Mouse (Mus musculus) heart, adult 2 months (tissue): ENCODE results near the gene Zfhx3. TPM values are rescaled to one million over a fixed set of nuclear protein-coding genes. Genes with fewer than 3 reads are reported as not detected.

Source experiments
- DNase-seq, 2 experiments: peaks; one replicate each; pipeline ENCODE4 v3.0.0; 2021
- H3K27ac ChIP-seq: fragments of 200-600 bp; 2 replicates; pipeline ENCODE4 v1.8.1; 2022
- H3K27me3 ChIP-seq: fragments of 200-500 bp; 2 replicates; pipeline ENCODE4 v1.6.1; 2012; ENCODE audit warnings: mild to moderate bottlenecking, low read length, inconsistent platforms, mixed read lengths; ENCODE audit not compliant: control insufficient read depth, insufficient read depth
- H3K36me3 ChIP-seq: fragments of 200-500 bp; 2 replicates; pipeline ENCODE4 v1.6.1; 2012; ENCODE audit warnings: low read length, inconsistent platforms; ENCODE audit not compliant: control insufficient read depth, insufficient read depth
- H3K4me1 ChIP-seq: fragments of 200-500 bp; 2 replicates; pipeline ENCODE4 v1.6.1; 2011; ENCODE audit warnings: low read length; ENCODE audit not compliant: control insufficient read depth, insufficient read depth
- H3K4me3 ChIP-seq: fragments of 200-600 bp; 2 replicates; pipeline ENCODE4 v1.8.1; 2022
- H3K79me2 ChIP-seq: fragments of 200-500 bp; replicated peaks from 2 replicates; pipeline ENCODE4 v1.6.1; 2012; ENCODE audit warnings: mild to moderate bottlenecking, inconsistent platforms, low read length, moderate library complexity, mixed read lengths; ENCODE audit not compliant: control insufficient read depth, insufficient read depth
- H3K9ac ChIP-seq: fragments of 200-500 bp; 2 replicates; pipeline ENCODE4 v1.6.1; 2012; ENCODE audit warnings: low read depth, mild to moderate bottlenecking, control low read depth, inconsistent platforms, low read length, mixed read lengths
- CTCF ChIP-seq: fragments of 200-600 bp; IDR thresholded peaks from 2 replicates; pipeline ENCODE4 v1.8.1; 2022; ENCODE audit warnings: antibody characterized with exemption, mild to moderate bottlenecking, moderate library complexity
- EP300 ChIP-seq: fragments of 200-500 bp; IDR thresholded peaks from 2 replicates; pipeline ENCODE4 v1.6.1; 2011; ENCODE audit warnings: low read depth, low read length, control low read depth; ENCODE audit not compliant: insufficient read depth
- POLR2A ChIP-seq: fragments of 200-500 bp; IDR thresholded peaks from 2 replicates; pipeline ENCODE4 v1.6.1; 2011; ENCODE audit warnings: mild to moderate bottlenecking, low read depth, low read length, control low read depth; ENCODE audit not compliant: insufficient read depth
- WGBS: fragments of 180-500 bp; shearing (Covaris S2); methylation state at CpG from one replicate; pipeline ENCODE4 v1.1.7; 2018; 5-methylcytosine and 5-hydroxymethylcytosine counted together
- intact Hi-C: fragments of 180-260 bp; cut with DNase I; formaldehyde crosslinking; loops from one replicate; pipeline ENCODE4 v1.15.1; 2025
- polyA plus RNA-seq: library from polyadenylated mRNA; depleted of rRNA; stranded (reverse); fragments of >200 nt; gene quantifications from 2 replicates; pipeline ENCODE4 v1.2.3, GENCODE M21; 2012
- total RNA-seq, 2 experiments: library from RNA; stranded (reverse); gene quantifications; 2 replicates each; pipeline ENCODE4 v1.2.3; 2021

Gene Zfhx3
- total and polyA plus RNA-seq, 3 experiments, result 1.8 to 8.3 (median 6.9) TPM

DNA sequence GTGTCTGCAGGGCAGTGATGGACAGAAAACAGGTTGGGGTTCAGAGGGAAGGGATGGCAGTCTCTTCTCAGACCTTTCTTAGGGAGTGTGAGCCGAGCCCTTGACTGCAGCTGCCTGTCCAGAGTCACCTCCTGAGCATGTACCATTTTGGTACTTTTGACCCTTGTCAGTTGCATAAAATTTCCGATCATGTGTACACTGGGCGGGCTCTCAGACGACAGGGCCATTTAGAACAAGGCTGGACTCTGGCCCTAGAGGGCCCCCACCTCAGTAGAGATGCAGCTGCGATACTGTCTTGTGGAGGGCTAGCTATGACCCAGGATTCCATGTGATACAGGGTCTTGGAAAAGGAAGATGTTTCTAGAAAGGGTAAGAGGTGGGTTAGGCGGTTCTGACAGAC is 856.8 kb downstream of the Zfhx3 start:
- WGBS, result 95% methylated on average over 6 of the region's 6 CpGs
- H3K4me1 ChIP-seq, result peaks cover 2% of the 10 kb centered on the region

DNA sequence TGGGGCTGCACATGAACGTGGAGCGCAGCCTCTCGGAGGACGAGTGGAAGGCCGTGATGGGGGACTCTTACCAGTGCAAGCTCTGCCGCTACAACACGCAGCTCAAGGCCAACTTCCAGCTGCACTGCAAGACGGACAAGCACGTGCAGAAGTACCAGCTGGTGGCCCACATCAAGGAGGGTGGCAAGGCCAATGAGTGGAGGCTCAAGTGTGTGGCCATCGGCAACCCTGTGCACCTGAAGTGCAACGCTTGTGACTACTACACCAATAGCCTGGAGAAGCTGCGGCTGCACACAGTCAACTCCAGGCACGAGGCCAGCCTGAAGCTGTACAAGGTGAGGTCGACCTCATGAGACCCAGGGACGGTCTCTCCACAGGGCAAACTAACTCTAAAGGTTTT is 857.9 kb downstream of the Zfhx3 start:
- Histone ChIP-seq H3K27ac (no peak overlapping the region), H3K27me3 (no peaks in the 10 kb centered on the region), H3K79me2 (0 out of 2 replicates have a peak, but pooled peaks cover 1% of the 10 kb centered on the region), H3K36me3 (no peaks in the 10 kb centered on the region), H3K4me3 (no peak overlapping the region), H3K9ac (no peak overlapping the region), H3K4me1 (peaks cover 2% of the 10 kb centered on the region)
- 89% methylated on average over 15 of the region's 15 CpGs for WGBS
- no peak for DNase-seq
- no peak for TF ChIP-seq CTCF
- TF ChIP-seq EP300, result no peak
- no peak for TF ChIP-seq POLR2A
- intact Hi-C loops, result no loop called here

More for the DNA sequence above, 856.8 kb downstream of the Zfhx3 start:
- intact Hi-C loops, result loop anchor here (5.0 to 10.0 kb wide), 2 partner anchors 113 to 386 kb away; no protein-coding TSS in a partner anchor
- Histone ChIP-seq H3K27ac (no peak overlapping the region), H3K4me3 (no peak overlapping the region), H3K9ac (no peak overlapping the region), H3K27me3 (no peaks in the 10 kb centered on the region), H3K36me3 (no peaks in the 10 kb centered on the region), H3K79me2 (0 out of 2 replicates have a peak, but pooled peaks cover 1% of the 10 kb centered on the region)
- TF ChIP-seq CTCF, result no peak
- TF ChIP-seq EP300, result no peak
- TF ChIP-seq POLR2A, result no peak
- no peak for DNase-seq

DNA sequence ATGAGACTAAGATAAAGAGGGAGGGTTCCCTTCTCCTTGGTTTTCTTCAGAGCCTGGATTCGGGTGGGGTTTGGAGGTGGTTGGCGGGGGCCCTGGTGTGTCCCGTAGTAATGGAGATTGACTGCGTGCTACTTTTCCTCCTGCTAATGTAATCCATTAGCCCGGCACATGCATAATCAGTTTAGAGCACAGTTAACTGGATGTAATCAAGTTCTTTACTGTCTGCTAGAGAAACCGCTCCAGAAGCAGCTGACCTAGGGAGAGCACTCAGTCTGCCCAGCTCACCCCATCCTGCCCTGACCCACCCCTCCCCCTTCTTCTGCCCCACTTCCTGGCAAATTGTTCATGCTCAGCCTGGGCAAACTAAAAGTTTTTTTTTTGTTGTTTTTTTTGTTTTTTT is 860.6 kb downstream of the Zfhx3 start:
- H3K4me3 ChIP-seq, result no peak overlapping the region
- H3K9ac ChIP-seq, result no peak overlapping the region
- intact Hi-C loops, result no loop called here
- DNase-seq, result no peak
- TF ChIP-seq EP300 (no peak), POLR2A (no peak), CTCF (no peak)
- WGBS, result 88% methylated on average over 6 of the region's 6 CpGs
- H3K4me1 ChIP-seq, result no peaks in the 10 kb centered on the region; the same call in 1 of the 2 replicates
- H3K27ac ChIP-seq, result no peak overlapping the region
- H3K79me2 ChIP-seq, result 0 out of 2 replicates have a peak, but pooled peaks cover 1% of the 10 kb centered on the region
- no peaks in the 10 kb centered on the region for H3K27me3 ChIP-seq
- no peaks in the 10 kb centered on the region for H3K36me3 ChIP-seq

DNA sequence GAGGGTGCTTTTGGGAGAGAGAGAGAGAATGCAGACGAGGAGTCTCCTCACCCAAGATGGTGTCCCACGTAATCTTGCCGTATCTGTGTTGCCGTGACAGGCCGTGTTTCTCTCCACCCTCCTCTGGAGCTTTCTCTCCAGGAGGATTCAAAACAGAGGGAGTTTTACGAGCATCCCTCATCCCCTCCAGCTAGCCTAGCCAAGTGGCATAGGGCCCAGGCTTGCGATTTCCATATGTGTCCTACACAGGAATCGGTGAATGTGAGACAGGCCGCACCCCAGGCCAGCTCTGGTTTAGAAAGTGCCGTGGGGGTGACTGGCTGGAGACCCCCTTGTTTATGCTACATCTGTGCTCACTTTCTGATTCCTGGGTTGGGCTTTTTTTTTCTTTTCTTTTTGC is 869.2 kb downstream of the Zfhx3 start:
- no peaks in the 10 kb centered on the region for H3K79me2 ChIP-seq
- 74% methylated on average over 10 of the region's 10 CpGs for WGBS
- TF ChIP-seq EP300 (no peak), CTCF (no peak)
- no peak overlapping the region for H3K27ac ChIP-seq
- H3K36me3 ChIP-seq, result no peaks in the 10 kb centered on the region
- intact Hi-C loops, result no loop called here
- H3K4me1 ChIP-seq, result no peaks in the 10 kb centered on the region
- H3K27me3 ChIP-seq, result no peaks in the 10 kb centered on the region
- H3K4me3 ChIP-seq, result no peak overlapping the region
- no peak for DNase-seq
- no peak overlapping the region for H3K9ac ChIP-seq

DNA sequence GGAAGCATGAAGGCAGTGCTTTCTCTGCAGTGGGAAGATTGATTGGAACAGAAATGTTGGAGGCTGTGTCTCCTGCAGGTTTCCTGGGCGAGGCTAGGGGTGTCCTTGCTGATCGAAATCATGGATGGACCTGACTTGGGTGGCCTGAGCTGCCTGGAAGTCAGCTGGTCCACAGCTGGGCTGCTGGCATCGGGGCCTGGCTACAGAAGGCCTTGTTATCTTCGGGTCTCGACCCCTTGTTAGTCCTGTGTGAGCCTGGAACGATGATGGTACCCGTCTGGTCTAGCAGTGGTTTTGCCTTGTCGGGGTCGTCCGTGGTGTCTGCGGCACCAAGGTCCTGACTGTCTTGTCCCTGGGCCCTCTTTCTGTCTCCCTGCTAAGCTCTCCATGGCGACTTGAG is 870.9 kb downstream of the Zfhx3 start:
- H3K4me1 ChIP-seq, result no peaks in the 10 kb centered on the region
- DNase-seq, result no peak
- intact Hi-C loops, result no loop called here
- no peak for TF ChIP-seq POLR2A
- no peak for TF ChIP-seq CTCF
- no peak for TF ChIP-seq EP300
- no peaks in the 10 kb centered on the region for H3K79me2 ChIP-seq
- H3K36me3 ChIP-seq, result no peaks in the 10 kb centered on the region
- no peak overlapping the region for H3K27ac ChIP-seq
- H3K27me3 ChIP-seq, result no peaks in the 10 kb centered on the region
- 70% methylated on average over 12 of the region's 12 CpGs for WGBS
- H3K9ac ChIP-seq, result no peak overlapping the region
- H3K4me3 ChIP-seq, result no peak overlapping the region

DNA sequence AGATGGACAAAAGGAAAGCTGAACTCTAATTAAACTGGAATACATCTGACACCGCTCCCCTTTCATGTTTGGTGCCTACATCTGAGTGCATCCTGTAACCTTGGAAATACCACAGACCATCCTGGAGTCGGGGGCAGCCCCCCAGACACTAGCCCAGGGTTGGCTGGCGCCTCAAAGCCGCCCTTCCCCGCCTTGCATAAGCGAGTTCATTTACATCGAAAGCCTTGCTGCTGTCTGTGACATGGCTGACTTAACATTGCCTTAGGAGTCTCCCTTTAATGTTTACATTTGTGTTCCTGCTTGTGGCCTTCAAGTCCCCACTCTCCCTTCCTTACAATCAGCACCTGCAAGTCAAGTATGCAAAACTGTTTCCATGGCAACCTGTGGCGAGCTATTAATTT is 876.8 kb downstream of the Zfhx3 start:
- Histone ChIP-seq H3K4me3 (no peak overlapping the region), H3K4me1 (peaks cover 1% of the 10 kb centered on the region; the same call in 1 of the 2 replicates), H3K27me3 (no peaks in the 10 kb centered on the region), H3K36me3 (no peaks in the 10 kb centered on the region), H3K27ac (no peak overlapping the region), H3K9ac (no peak overlapping the region), H3K79me2 (no peaks in the 10 kb centered on the region)
- DNase-seq, result no peak
- no peak for TF ChIP-seq EP300
- no peak for TF ChIP-seq POLR2A
- TF ChIP-seq CTCF, result no peak
- 78% methylated on average over 8 of the region's 8 CpGs for WGBS
- intact Hi-C loops, result no loop called here
